Comparison of ENCODE assay signal across 8 mouse cellular contexts in genomic region chr16:78264442-78265150, GRCm38 (mm10). TPM values are rescaled to one million over a fixed set of nuclear protein-coding genes. Genes with fewer than 3 reads are reported as not detected.
DNase-seq lines count a peak whose midpoint lies in the region; ATAC-seq lines count a peak whose summit lies in the region.

No protein-coding gene starts in this region.

- H3K4me2 ChIP-seq in heart, embryonic 15.5 days = peak overlapping the region; percentile 62
- H3K4me2 ChIP-seq in hindbrain, embryonic 16.5 days (ENCODE audit: low read length) = peak overlapping the region; percentile 62
- peak overlapping the region; percentile 72 for H3K4me2 ChIP-seq in midbrain, embryonic 11.5 days

- peaks cover 18% of the 10 kb centered on the region for H3K4me1 ChIP-seq in heart, embryonic 15.5 days (replicated peaks)
- peaks cover 4% of the 10 kb centered on the region; the same call in 1 of the 2 replicates for H3K4me1 ChIP-seq in brown adipose tissue, adult 24 weeks (ENCODE audit: control insufficient read depth, insufficient read depth, insufficient read length, low read length)
- peaks cover 8% of the 10 kb centered on the region for H3K4me1 ChIP-seq in hindbrain, embryonic 16.5 days (ENCODE audit: control insufficient read depth, insufficient read depth, low read depth, low read length)
- peaks cover 10% of the 10 kb centered on the region for H3K4me1 ChIP-seq in midbrain, embryonic 11.5 days (ENCODE audit: control insufficient read depth, insufficient read depth, low read length)

- peak; percentile 14; the same call in 1 of the 2 replicates for ATAC-seq in heart, embryonic 15.5 days (replicated peaks; ENCODE audit: insufficient number of reproducible peaks, insufficient read depth, low FRiP score, low read depth)
- no peak for ATAC-seq in hindbrain, embryonic 16.5 days
- peak; percentile 27; the same call in 1 of the 2 replicates for ATAC-seq in midbrain, embryonic 11.5 days (ENCODE audit: low FRiP score)

- H3K27ac ChIP-seq in heart, embryonic 15.5 days = peak overlapping the region; percentile 76
- peak overlapping the region; percentile 79 for H3K27ac ChIP-seq in brown adipose tissue, adult 24 weeks (replicated peaks; ENCODE audit: low read depth, low read length)
- H3K27ac ChIP-seq in hindbrain, embryonic 16.5 days (ENCODE audit: low read depth, low read length) = no peak overlapping the region
- peak overlapping the region; percentile 50; the same call in 1 of the 2 replicates for H3K27ac ChIP-seq in midbrain, embryonic 11.5 days (ENCODE audit: low read depth, low read length)

- H3K27me3 ChIP-seq in heart, embryonic 15.5 days = no peaks in the 10 kb centered on the region
- H3K27me3 ChIP-seq in hindbrain, embryonic 16.5 days (replicated peaks; ENCODE audit: control insufficient read depth, insufficient read depth, low read length) = no peaks in the 10 kb centered on the region
- H3K27me3 ChIP-seq in midbrain, embryonic 11.5 days (ENCODE audit: control insufficient read depth, insufficient read depth, low read length) = no peaks in the 10 kb centered on the region

- intact Hi-C loops in left cerebral cortex, postnatal 14 days (cut with DNase I) = no loop called here

- no peaks in the 10 kb centered on the region for H3K36me3 ChIP-seq in heart, embryonic 15.5 days
- no peaks in the 10 kb centered on the region for H3K36me3 ChIP-seq in hindbrain, embryonic 16.5 days (ENCODE audit: control insufficient read depth, insufficient read depth, low read length)
- H3K36me3 ChIP-seq in midbrain, embryonic 11.5 days (ENCODE audit: control insufficient read depth, insufficient read depth, low read length) = no peaks in the 10 kb centered on the region

- WGBS in heart, embryonic 15.5 days = 21% methylated on average over 16 of the region's 16 CpGs
- WGBS in hindbrain, embryonic 16.5 days = 11% methylated on average over 16 of the region's 16 CpGs
- 13% methylated on average over 16 of the region's 16 CpGs for WGBS in midbrain, embryonic 11.5 days

- H3K4me3 ChIP-seq in heart, embryonic 15.5 days = peak overlapping the region; percentile 46
- peak overlapping the region; percentile 44 for H3K4me3 ChIP-seq in brown adipose tissue, adult 24 weeks (ENCODE audit: insufficient read depth, low read depth, low read length)
- H3K4me3 ChIP-seq in hindbrain, embryonic 16.5 days (ENCODE audit: low read length) = peak overlapping the region; percentile 40
- H3K4me3 ChIP-seq in midbrain, embryonic 11.5 days (ENCODE audit: low read depth, low read length) = peak overlapping the region; percentile 33

- H3K9me3 ChIP-seq in heart, embryonic 15.5 days (replicated peaks) = no peaks in the 10 kb centered on the region
- no peaks in the 10 kb centered on the region for H3K9me3 ChIP-seq in hindbrain, embryonic 16.5 days (ENCODE audit: control insufficient read depth, low read length)
- H3K9me3 ChIP-seq in midbrain, embryonic 11.5 days (ENCODE audit: control insufficient read depth, low read length) = no peaks in the 10 kb centered on the region

- H3K9ac ChIP-seq in heart, embryonic 15.5 days = peak overlapping the region; percentile 49
- peak overlapping the region; percentile 15; the same call in 1 of the 2 replicates for H3K9ac ChIP-seq in hindbrain, embryonic 16.5 days (ENCODE audit: low read depth, low read length)
- peak overlapping the region; percentile 48 for H3K9ac ChIP-seq in midbrain, embryonic 11.5 days (ENCODE audit: low read length)

- no peak for DNase-seq in heart, adult 9 months (ENCODE audit: low spot score in 2 of 2)
- DNase-seq in midbrain, embryonic 11.5 days (ENCODE audit: low spot score, missing footprints) = peak; percentile 92
- no peak for DNase-seq in urinary bladder, postnatal 36 days (ENCODE audit: low spot score in 2 of 2)
- no peak for DNase-seq in left cerebral cortex, postnatal 14 days (ENCODE audit: low spot score in 2 of 2)
- DNase-seq in right cerebral cortex, postnatal 25 days = no peak

RNA-seq across cellular contexts. Expression of gene Cxadr, which starts 36.7 kb away (rescaled TPM):
- polyA plus RNA-seq in heart, embryonic 15.5 days (2015; fragmentation: Nextera tagmentation; extraction: Ambion mirVana) = 26.9 and 29.9 TPM in 2 replicates
- polyA plus RNA-seq in brown adipose tissue, adult 24 weeks (2012; ENCODE audit: insufficient read depth, insufficient read length, missing spikeins) = 30.3 and 30.8 TPM in 2 replicates
- 144 and 156 TPM in 2 replicates for polyA plus RNA-seq in hindbrain, embryonic 16.5 days (2015; fragmentation: Nextera tagmentation; extraction: Ambion mirVana)
- 69.0 and 76.4 TPM in 2 replicates for polyA plus RNA-seq in midbrain, embryonic 11.5 days (2014; fragmentation: Nextera tagmentation; extraction: Ambion mirVana)
- 10 to 100 TPM; 81.3 to 84.9 TPM for total RNA-seq in left cerebral cortex, postnatal 14 days (2021)
